Mouse (Mus musculus): Measurements from ENCODE around the gene Gin1. TPM values are rescaled to one million over a fixed set of nuclear protein-coding genes. Genes with fewer than 3 reads are reported as not detected.

Gene Gin1
- polyA plus RNA-seq (2011; ENCODE audit: insufficient read length, low read depth, missing spikeins) = 5.2 and 8.7 TPM in 2 replicates

GRCm38 (mm10) chr1:97769904-97770753 is at the start of gene Gin1, which contains the start of gene Ppip5k2:
Gene Gin1 (plus strand): TSS chr1:97770172.
Gene Ppip5k2 (minus strand): TSS chr1:97770411.
- Histone ChIP-seq H3K4me1 (ENCODE audit: control insufficient read depth, insufficient read depth, low read length) (no peaks in the 10 kb centered on the region), H3K27ac (ENCODE audit: insufficient read depth, low read length) (peak within 1 kb of the TSS; percentile 66), H3K4me3 (ENCODE audit: insufficient read depth, low read length) (peak within 1 kb of the TSS; percentile 96)
- TF ChIP-seq CTCF (IDR thresholded peaks at IDR 0.05; ENCODE audit: borderline replicate concordance, insufficient read depth, low read length) = 0 out of 2 replicates have a peak, but pooled peaks have one; percentile 20
- TF ChIP-seq POLR2A (IDR thresholded peaks at IDR 0.05; ENCODE audit: low read depth, low read length) = peak; percentile 88

GRCm38 (mm10) chr1:97726730-97727129 is 43.2 kb upstream of the Gin1 start:
- TF ChIP-seq CTCF (IDR thresholded peaks at IDR 0.05; ENCODE audit: borderline replicate concordance, insufficient read depth, low read length) = peak; percentile 39; the same call in 1 of the 2 replicates
- no peak for TF ChIP-seq POLR2A (IDR thresholded peaks at IDR 0.05; ENCODE audit: low read depth, low read length)
- H3K4me1 ChIP-seq (ENCODE audit: control insufficient read depth, insufficient read depth, low read length) = no peaks in the 10 kb centered on the region
- no peak overlapping the region for H3K27ac ChIP-seq (ENCODE audit: insufficient read depth, low read length)
- no peak overlapping the region for H3K4me3 ChIP-seq (ENCODE audit: insufficient read depth, low read length)

GRCm38 (mm10) chr1:97729339-97729738 is 40.6 kb upstream of the Gin1 start:
- Histone ChIP-seq H3K4me1 (ENCODE audit: control insufficient read depth, insufficient read depth, low read length) (no peaks in the 10 kb centered on the region), H3K27ac (ENCODE audit: insufficient read depth, low read length) (no peak overlapping the region), H3K4me3 (ENCODE audit: insufficient read depth, low read length) (no peak overlapping the region)
- TF ChIP-seq CTCF (IDR thresholded peaks at IDR 0.05; ENCODE audit: borderline replicate concordance, insufficient read depth, low read length) (no peak), POLR2A (IDR thresholded peaks at IDR 0.05; ENCODE audit: low read depth, low read length) (no peak)

- H3K27ac ChIP-seq (ENCODE audit: insufficient read depth, low read length) = no peak overlapping the region
- TF ChIP-seq CTCF (IDR thresholded peaks at IDR 0.05; ENCODE audit: borderline replicate concordance, insufficient read depth, low read length) = no peak
- no peak for TF ChIP-seq POLR2A (IDR thresholded peaks at IDR 0.05; ENCODE audit: low read depth, low read length)
- no peak overlapping the region for H3K4me3 ChIP-seq (ENCODE audit: insufficient read depth, low read length)
Measured at GRCm38 (mm10) chr1:97743063-97743462, 26.9 kb upstream of the Gin1 start.

GRCm38 (mm10) chr1:97745712-97746111 is 24.3 kb upstream of the Gin1 start:
- no peaks in the 10 kb centered on the region for H3K4me1 ChIP-seq (ENCODE audit: control insufficient read depth, insufficient read depth, low read length)
- H3K4me3 ChIP-seq (ENCODE audit: insufficient read depth, low read length) = no peak overlapping the region
- no peak for TF ChIP-seq POLR2A (IDR thresholded peaks at IDR 0.05; ENCODE audit: low read depth, low read length)
- TF ChIP-seq CTCF (IDR thresholded peaks at IDR 0.05; ENCODE audit: borderline replicate concordance, insufficient read depth, low read length) = no peak
- H3K27ac ChIP-seq (ENCODE audit: insufficient read depth, low read length) = no peak overlapping the region

More at GRCm38 (mm10) chr1:97743063-97743462, 26.9 kb upstream of the Gin1 start:
- no peaks in the 10 kb centered on the region for H3K4me1 ChIP-seq (ENCODE audit: control insufficient read depth, insufficient read depth, low read length)

GRCm38 (mm10) chr1:97746261-97746660 is 23.7 kb upstream of the Gin1 start:
- TF ChIP-seq CTCF (IDR thresholded peaks at IDR 0.05; ENCODE audit: borderline replicate concordance, insufficient read depth, low read length) = no peak
- TF ChIP-seq POLR2A (IDR thresholded peaks at IDR 0.05; ENCODE audit: low read depth, low read length) = no peak
- Histone ChIP-seq H3K27ac (ENCODE audit: insufficient read depth, low read length) (no peak overlapping the region), H3K4me3 (ENCODE audit: insufficient read depth, low read length) (no peak overlapping the region), H3K4me1 (ENCODE audit: control insufficient read depth, insufficient read depth, low read length) (no peaks in the 10 kb centered on the region)

GRCm38 (mm10) chr1:97748163-97748562 is 21.8 kb upstream of the Gin1 start:
- TF ChIP-seq CTCF (IDR thresholded peaks at IDR 0.05; ENCODE audit: borderline replicate concordance, insufficient read depth, low read length) (no peak), POLR2A (IDR thresholded peaks at IDR 0.05; ENCODE audit: low read depth, low read length) (no peak)
- Histone ChIP-seq H3K27ac (ENCODE audit: insufficient read depth, low read length) (no peak overlapping the region), H3K4me1 (ENCODE audit: control insufficient read depth, insufficient read depth, low read length) (no peaks in the 10 kb centered on the region), H3K4me3 (ENCODE audit: insufficient read depth, low read length) (no peak overlapping the region)

- no peaks in the 10 kb centered on the region for H3K4me1 ChIP-seq (ENCODE audit: control insufficient read depth, insufficient read depth, low read length)
- H3K4me3 ChIP-seq (ENCODE audit: insufficient read depth, low read length) = no peak overlapping the region
- no peak for TF ChIP-seq CTCF (IDR thresholded peaks at IDR 0.05; ENCODE audit: borderline replicate concordance, insufficient read depth, low read length)
- TF ChIP-seq POLR2A (IDR thresholded peaks at IDR 0.05; ENCODE audit: low read depth, low read length) = no peak
- H3K27ac ChIP-seq (ENCODE audit: insufficient read depth, low read length) = no peak overlapping the region
Measured at GRCm38 (mm10) chr1:97753216-97753615, 16.8 kb upstream of the Gin1 start.

GRCm38 (mm10) chr1:97754392-97754791 is 15.6 kb upstream of the Gin1 start:
- Histone ChIP-seq H3K4me3 (ENCODE audit: insufficient read depth, low read length) (no peak overlapping the region), H3K27ac (ENCODE audit: insufficient read depth, low read length) (no peak overlapping the region), H3K4me1 (ENCODE audit: control insufficient read depth, insufficient read depth, low read length) (no peaks in the 10 kb centered on the region)
- TF ChIP-seq POLR2A (IDR thresholded peaks at IDR 0.05; ENCODE audit: low read depth, low read length) (no peak), CTCF (IDR thresholded peaks at IDR 0.05; ENCODE audit: borderline replicate concordance, insufficient read depth, low read length) (no peak)

- Histone ChIP-seq H3K27ac (ENCODE audit: insufficient read depth, low read length) (no peak overlapping the region), H3K4me3 (ENCODE audit: insufficient read depth, low read length) (no peak overlapping the region), H3K4me1 (ENCODE audit: control insufficient read depth, insufficient read depth, low read length) (no peaks in the 10 kb centered on the region)
- no peak for TF ChIP-seq POLR2A (IDR thresholded peaks at IDR 0.05; ENCODE audit: low read depth, low read length)
- no peak for TF ChIP-seq CTCF (IDR thresholded peaks at IDR 0.05; ENCODE audit: borderline replicate concordance, insufficient read depth, low read length)
Measured at GRCm38 (mm10) chr1:97759841-97760240, 10.1 kb upstream of the Gin1 start.

All from embryonic fibroblast, embryonic 13.5 days (primary cell).